Mouse (Mus musculus) intestine, embryonic 14.5 days (tissue): ENCODE data around the gene Tm6sf1. TPM values are rescaled to one million over a fixed set of nuclear protein-coding genes. Genes with fewer than 3 reads are reported as not detected.

Experiments
- ATAC-seq: fragments of 200-750 bp; cut with Nextera tagmentation; replicated peaks from 2 replicates; pipeline ENCODE4 v1.8.0; 2017; ENCODE audit warnings: low read depth, moderate number of reproducible peaks, moderate TSS enrichment, moderate library complexity; ENCODE audit not compliant: low FRiP score, low TSS enrichment
- DNase-seq: peaks from one replicate; pipeline ENCODE4 v3.0.0-alpha.2; 2018; ENCODE audit warnings: low spot score
- H3K27ac ChIP-seq: fragments of 300-500 bp; sonication (generic); 2 replicates; pipeline ENCODE4 v1.5.1; 2014; ENCODE audit warnings: low read depth, mild to moderate bottlenecking, control low read depth
- H3K27me3 ChIP-seq: fragments of 300-500 bp; sonication (generic); replicated peaks from 2 replicates; pipeline ENCODE4 v1.6.1; 2014; ENCODE audit warnings: low read length, control low read depth; ENCODE audit not compliant: control insufficient read depth, insufficient read depth
- H3K36me3 ChIP-seq: fragments of 300-500 bp; sonication (generic); 2 replicates; pipeline ENCODE4 v1.6.1; 2014; ENCODE audit warnings: low read length, control low read depth; ENCODE audit not compliant: control insufficient read depth, insufficient read depth
- H3K4me1 ChIP-seq: fragments of 300-500 bp; sonication (generic); replicated peaks from 2 replicates; pipeline ENCODE4 v1.6.1; 2014; ENCODE audit warnings: low read length, control low read depth, mixed read lengths; ENCODE audit not compliant: control insufficient read depth, insufficient read depth
- H3K4me2 ChIP-seq: fragments of 300-500 bp; sonication (generic); 2 replicates; pipeline ENCODE4 v1.6.1; 2014; ENCODE audit warnings: low read length
- H3K4me3 ChIP-seq: fragments of 300-500 bp; sonication (generic); 2 replicates; pipeline ENCODE4 v1.5.1; 2014; ENCODE audit warnings: low read depth, low read length, control low read depth, mixed read lengths
- H3K9ac ChIP-seq: fragments of 300-500 bp; sonication (generic); 2 replicates; pipeline ENCODE4 v1.6.1; 2014; ENCODE audit warnings: mild to moderate bottlenecking, low read length
- H3K9me3 ChIP-seq: fragments of 300-500 bp; sonication (generic); 2 replicates; pipeline ENCODE4 v1.6.1; 2016; ENCODE audit warnings: low read length, control low read depth; ENCODE audit not compliant: control insufficient read depth
- WGBS: fragments of 180-500 bp; shearing (Covaris S2); extraction: QIAGEN DNeasy Blood & Tissue Kit; methylation state at CpG from one replicate; pipeline ENCODE4 v1.1.7; 2014; 5-methylcytosine and 5-hydroxymethylcytosine counted together
- polyA plus RNA-seq: library from polyadenylated mRNA; unstranded; fragments of >200 nt; fragmentation: Nextera tagmentation; extraction: Ambion mirVana; gene quantifications from 2 replicates; pipeline ENCODE4 v1.2.1, GENCODE M21; 2014

Gene Tm6sf1
- polyA plus RNA-seq, 1 experiment from 2014 or later: 19.8 TPM

- no peak overlapping the region for H3K4me2 ChIP-seq
- no peak overlapping the region for H3K9ac ChIP-seq
- DNase-seq (no peak), ATAC-seq (no peak)
- no peak overlapping the region for H3K27ac ChIP-seq
- no peaks in the 10 kb centered on the region for H3K27me3 ChIP-seq
- WGBS: 50% methylated on average over 8 of the region's 8 CpGs
- no peak overlapping the region for H3K4me3 ChIP-seq
- no peaks in the 10 kb centered on the region for H3K9me3 ChIP-seq
- H3K36me3 ChIP-seq: no peaks in the 10 kb centered on the region
- no peaks in the 10 kb centered on the region for H3K4me1 ChIP-seq
These were observed 12.8 kb upstream of the Tm6sf1 start for GRCm38 (mm10) chr7:81846008-81846407.

- no peak overlapping the region for H3K4me3 ChIP-seq
- 49% methylated on average over 8 of the region's 8 CpGs for WGBS
- DNase-seq (no peak), ATAC-seq (no peak)
- no peaks in the 10 kb centered on the region for H3K36me3 ChIP-seq
- H3K27me3 ChIP-seq: no peaks in the 10 kb centered on the region
- H3K9ac ChIP-seq: no peak overlapping the region
- H3K4me1 ChIP-seq: no peaks in the 10 kb centered on the region
- no peak overlapping the region for H3K4me2 ChIP-seq
- H3K9me3 ChIP-seq: no peaks in the 10 kb centered on the region
- no peak overlapping the region for H3K27ac ChIP-seq
These were observed 11.8 kb upstream of the Tm6sf1 start for GRCm38 (mm10) chr7:81847010-81847409.

GRCm38 (mm10) chr7:81847777-81848176 lies 11.0 kb upstream of the Tm6sf1 start:
- Histone ChIP-seq H3K9ac (no peak overlapping the region), H3K4me3 (no peak overlapping the region), H3K36me3 (no peaks in the 10 kb centered on the region), H3K4me2 (no peak overlapping the region), H3K4me1 (no peaks in the 10 kb centered on the region), H3K27ac (no peak overlapping the region), H3K9me3 (no peaks in the 10 kb centered on the region), H3K27me3 (no peaks in the 10 kb centered on the region)
- no peak for ATAC-seq
- WGBS: 53% methylated on average over 4 of the region's 4 CpGs
- DNase-seq: no peak

DNA sequence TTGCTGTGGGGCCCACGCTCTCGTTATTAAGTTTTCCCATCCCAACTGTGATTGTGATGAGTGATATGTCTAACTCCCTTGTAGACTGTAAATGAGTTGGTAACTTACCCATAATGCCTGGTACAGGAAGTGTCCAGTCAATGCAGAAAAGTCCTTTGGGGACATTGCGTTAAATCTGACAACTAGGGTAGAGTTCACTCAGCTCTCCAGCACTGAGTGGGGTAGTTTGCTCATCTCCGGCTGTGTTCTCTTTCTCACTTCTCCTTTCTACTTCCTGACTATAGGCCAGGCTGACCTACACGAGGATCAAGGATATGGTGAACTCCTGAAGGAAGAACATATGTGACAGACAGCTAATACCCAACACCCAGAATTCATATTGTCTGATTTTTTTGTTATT lies 9.6 kb upstream of the Tm6sf1 start:
- Histone ChIP-seq H3K9ac (no peak overlapping the region), H3K4me3 (no peak overlapping the region), H3K27me3 (no peaks in the 10 kb centered on the region), H3K36me3 (no peaks in the 10 kb centered on the region), H3K4me1 (no peaks in the 10 kb centered on the region), H3K27ac (no peak overlapping the region), H3K4me2 (no peak overlapping the region), H3K9me3 (no peaks in the 10 kb centered on the region)
- WGBS: 88% methylated on average over 5 of the region's 5 CpGs
- no peak for DNase-seq
- ATAC-seq: no peak

- Histone ChIP-seq H3K27me3 (no peaks in the 10 kb centered on the region), H3K27ac (no peak overlapping the region), H3K4me2 (no peak overlapping the region), H3K36me3 (no peaks in the 10 kb centered on the region), H3K9me3 (no peaks in the 10 kb centered on the region), H3K4me1 (no peaks in the 10 kb centered on the region), H3K4me3 (no peak overlapping the region), H3K9ac (no peak overlapping the region)
- WGBS: 86% methylated on average over 7 of the region's 7 CpGs
- DNase-seq: no peak
- no peak for ATAC-seq
These were observed 9.2 kb upstream of the Tm6sf1 start for GRCm38 (mm10) chr7:81849633-81850032.

DNA sequence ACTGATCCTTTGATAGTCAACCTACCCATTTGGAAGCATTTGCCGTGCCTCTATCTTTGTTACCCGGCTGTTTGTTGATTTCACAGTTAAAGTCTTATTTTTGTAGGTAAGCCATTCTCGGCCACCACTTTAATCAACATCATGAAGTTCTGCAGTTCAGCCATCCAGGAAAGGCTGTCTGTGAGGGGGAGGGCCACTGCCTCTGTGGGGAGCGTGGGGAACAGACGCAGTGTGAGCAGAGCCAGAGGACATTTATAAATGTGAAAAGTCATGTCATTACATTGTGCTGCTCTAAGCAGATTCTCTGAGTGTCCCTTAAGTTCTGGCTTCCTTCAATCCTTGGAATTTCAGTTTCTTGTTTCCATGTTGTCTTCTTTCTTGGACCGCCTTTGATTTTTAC lies 8.6 kb upstream of the Tm6sf1 start:
- Histone ChIP-seq H3K27ac (no peak overlapping the region), H3K4me3 (no peak overlapping the region), H3K4me2 (no peak overlapping the region), H3K9me3 (no peaks in the 10 kb centered on the region), H3K36me3 (no peaks in the 10 kb centered on the region), H3K27me3 (no peaks in the 10 kb centered on the region), H3K9ac (no peak overlapping the region), H3K4me1 (no peaks in the 10 kb centered on the region)
- 74% methylated on average over 6 of the region's 6 CpGs for WGBS
- ATAC-seq (no peak), DNase-seq (no peak)

- ATAC-seq (no peak), DNase-seq (no peak)
- WGBS: 86% methylated on average over 3 of the region's 3 CpGs
- no peak overlapping the region for H3K27ac ChIP-seq
- no peak overlapping the region for H3K4me3 ChIP-seq
- no peaks in the 10 kb centered on the region for H3K4me1 ChIP-seq
- no peak overlapping the region for H3K9ac ChIP-seq
- H3K9me3 ChIP-seq: no peaks in the 10 kb centered on the region
- no peaks in the 10 kb centered on the region for H3K27me3 ChIP-seq
- H3K4me2 ChIP-seq: no peak overlapping the region
- no peaks in the 10 kb centered on the region for H3K36me3 ChIP-seq
These were observed 7.1 kb upstream of the Tm6sf1 start for GRCm38 (mm10) chr7:81851706-81852105.

- Histone ChIP-seq H3K27ac (no peak overlapping the region), H3K27me3 (peaks cover 18% of the 10 kb centered on the region), H3K36me3 (no peaks in the 10 kb centered on the region), H3K4me1 (peaks cover 8% of the 10 kb centered on the region; the same call in 1 of the 2 replicates), H3K4me2 (no peak overlapping the region), H3K9me3 (no peaks in the 10 kb centered on the region), H3K4me3 (no peak overlapping the region), H3K9ac (no peak overlapping the region)
- DNase-seq (no peak), ATAC-seq (no peak)
- WGBS: 51% methylated on average over 8 of the region's 8 CpGs
These were observed 4.1 kb upstream of the Tm6sf1 start for GRCm38 (mm10) chr7:81854568-81855307.

DNA sequence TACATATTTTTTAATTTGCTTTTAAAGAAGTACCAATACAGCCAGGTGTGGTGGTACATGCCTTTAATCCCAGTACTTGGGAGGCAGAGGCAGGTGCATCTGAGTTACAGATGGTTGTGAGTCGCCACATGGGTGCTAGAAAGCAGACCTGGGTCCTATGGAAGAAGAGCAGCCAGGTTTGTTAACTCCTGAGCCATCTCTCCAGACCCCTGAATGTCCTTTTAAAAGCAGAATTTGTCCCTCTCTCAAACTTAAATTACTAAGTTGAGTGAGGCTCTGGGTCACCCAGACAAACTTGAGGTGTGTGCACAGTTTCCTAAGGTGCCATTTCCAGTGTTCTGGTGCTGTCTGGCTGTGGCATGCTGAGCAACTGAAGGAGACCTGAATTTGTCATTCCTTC lies 3.1 kb upstream of the Tm6sf1 start, which contains the start of gene Gm10160:
Gene Gm10160, minus strand, starts transcription at position 101 of the 400 bp plus-strand sequence.
- H3K9ac ChIP-seq: no peak within 1 kb of the TSS
- no peaks in the 10 kb centered on the region for H3K9me3 ChIP-seq
- H3K4me1 ChIP-seq: peaks cover 9% of the 10 kb centered on the region; the same call in 1 of the 2 replicates
- no peak for ATAC-seq
- DNase-seq: no peak
- no peak within 1 kb of the TSS for H3K4me3 ChIP-seq
- H3K27me3 ChIP-seq: peaks cover 26% of the 10 kb centered on the region
- H3K36me3 ChIP-seq: no peaks in the 10 kb centered on the region
- H3K27ac ChIP-seq: no peak within 1 kb of the TSS
- WGBS: 70% methylated on average over 1 of the region's 1 CpGs
- no peak within 1 kb of the TSS for H3K4me2 ChIP-seq
